Mouse (Mus musculus): ENCODE results near the gene Prmt1. TPM values are rescaled to one million over a fixed set of nuclear protein-coding genes. Genes with fewer than 3 reads are reported as not detected.
A peak's percentile ranks its signal among the peaks of the same experiment; 100 is the strongest.

Gene Prmt1
- total RNA-seq, 2 experiments from 2014 or later = 30.6 to 73.4 TPM

DNA sequence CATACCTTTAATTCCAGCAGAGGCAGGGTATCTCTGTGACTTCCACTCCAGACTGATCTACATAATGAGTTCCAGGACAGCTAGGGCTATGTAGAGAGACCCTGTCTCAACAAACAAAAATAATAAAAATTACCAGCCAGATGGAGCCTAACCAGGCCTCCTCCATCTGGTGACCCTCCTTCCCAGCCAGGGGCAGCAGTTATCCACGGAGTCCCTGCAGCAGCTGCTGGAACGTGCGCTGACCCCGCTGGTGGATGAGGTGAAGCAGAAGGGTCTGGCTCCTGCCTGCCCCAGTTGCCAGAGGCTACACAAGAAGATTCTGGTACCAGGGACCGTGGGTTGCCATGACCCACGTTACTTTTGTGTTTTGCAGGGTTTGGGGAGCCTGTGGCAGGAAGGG is 30.1 kb downstream of the Prmt1 start:
- no peak for ATAC-seq (replicated peaks; ENCODE audit: low FRiP score, poor library complexity, severe bottlenecking)

- ATAC-seq (replicated peaks; ENCODE audit: low FRiP score, poor library complexity, severe bottlenecking) = no peak
Observed at GRCm38 (mm10) chr7:44955628-44956027, 30.7 kb downstream of the Prmt1 start.

DNA sequence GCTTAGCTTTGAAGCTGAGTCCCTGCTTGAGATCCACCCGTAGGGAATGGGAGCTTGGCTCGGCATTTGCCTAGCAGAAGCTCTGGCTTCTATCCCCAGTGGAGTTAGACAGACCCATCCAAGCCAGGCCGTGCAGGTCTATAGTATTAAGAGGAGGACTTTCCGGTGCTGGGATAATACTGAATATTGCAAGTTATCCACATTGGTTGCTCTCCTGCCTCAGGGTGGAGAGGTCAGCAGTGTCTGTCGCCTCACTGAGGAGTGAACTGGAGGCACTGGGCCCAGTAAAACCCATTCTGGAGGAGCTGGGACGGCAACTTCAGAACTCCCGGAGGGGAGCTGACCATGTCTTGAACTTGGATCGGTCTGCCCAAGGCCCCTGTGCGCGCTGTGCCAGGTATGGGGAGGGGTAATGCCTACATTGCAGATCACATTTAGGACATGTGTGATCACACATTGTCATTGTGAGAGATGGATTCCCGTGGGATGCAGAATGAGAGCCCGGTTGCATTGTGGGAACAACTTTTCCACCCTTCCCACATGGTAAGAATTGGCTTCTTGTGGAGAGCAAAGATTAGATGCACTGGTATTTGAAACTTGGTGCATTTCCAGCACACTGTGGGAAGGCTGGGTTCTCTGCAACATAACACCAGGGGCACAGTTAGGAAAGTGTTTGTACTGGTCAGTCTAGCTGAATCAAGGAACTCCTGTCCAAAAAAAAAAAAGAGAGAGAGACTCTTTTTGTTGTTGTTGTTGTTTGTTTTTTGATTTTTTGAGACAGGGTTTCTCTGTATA is 32.1 kb downstream of the Prmt1 start:
- no peak for ATAC-seq (replicated peaks; ENCODE audit: low FRiP score, poor library complexity, severe bottlenecking)

DNA sequence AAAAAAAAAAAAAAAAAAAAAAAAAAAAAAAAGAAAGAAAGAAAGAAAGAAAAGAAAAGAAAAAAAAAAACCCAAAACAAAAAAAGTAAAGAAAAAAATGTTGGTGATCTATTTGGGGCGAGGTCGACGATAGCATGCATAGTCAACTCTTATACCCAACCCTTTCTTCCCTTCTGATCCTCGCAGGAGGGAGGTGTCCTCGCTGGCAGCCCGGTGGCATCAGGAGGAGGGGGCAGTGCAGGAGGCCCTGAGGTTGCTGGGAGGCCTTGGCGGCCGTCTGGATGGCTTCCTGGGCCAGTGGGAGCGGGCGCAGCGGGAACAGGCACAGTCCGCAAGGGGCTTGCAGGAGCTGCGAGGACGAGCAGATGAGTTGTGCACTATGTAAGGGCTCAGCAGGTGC is 32.8 kb downstream of the Prmt1 start:
- no peak for ATAC-seq (replicated peaks; ENCODE audit: low FRiP score, poor library complexity, severe bottlenecking)

DNA sequence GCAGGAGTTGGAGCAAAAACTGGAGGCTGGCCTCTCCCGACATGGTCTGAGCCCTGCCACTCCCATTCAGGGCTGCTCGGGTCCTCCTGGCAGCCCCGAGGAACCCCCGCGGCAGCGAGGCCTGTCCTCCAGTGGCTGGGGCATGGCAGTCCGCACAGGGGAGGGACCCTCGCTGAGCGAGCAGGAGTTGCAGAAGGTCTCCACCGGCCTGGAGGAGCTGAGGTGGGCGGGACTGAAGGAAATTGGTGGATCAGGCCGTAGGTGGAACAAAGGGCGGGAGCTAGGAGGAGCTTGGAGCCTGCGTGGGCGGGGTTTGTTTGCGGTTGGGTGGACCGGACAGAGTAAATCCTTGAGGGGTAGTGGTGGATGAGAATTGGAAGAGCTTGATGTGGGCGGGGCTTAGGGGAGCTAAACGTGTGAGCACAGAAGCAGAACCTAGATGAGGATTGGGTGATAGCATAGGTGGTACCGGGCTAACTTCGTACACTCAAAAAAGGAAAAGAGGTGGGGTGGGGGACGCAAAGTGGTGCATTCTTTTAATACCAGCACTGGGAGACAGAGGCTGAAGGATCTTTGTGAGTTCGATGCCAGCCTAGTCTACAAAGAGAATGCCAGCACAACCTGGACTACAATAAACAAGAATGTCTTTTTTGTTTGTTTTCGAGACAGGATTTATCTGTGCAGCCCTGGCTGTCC is 33.6 kb downstream of the Prmt1 start:
- ATAC-seq (replicated peaks; ENCODE audit: low FRiP score, poor library complexity, severe bottlenecking) = peak; percentile 82

GRCm38 (mm10) chr7:44951960-44952359 is 34.4 kb downstream of the Prmt1 start:
- peak; percentile 85 for ATAC-seq (replicated peaks; ENCODE audit: low FRiP score, poor library complexity, severe bottlenecking)

DNA sequence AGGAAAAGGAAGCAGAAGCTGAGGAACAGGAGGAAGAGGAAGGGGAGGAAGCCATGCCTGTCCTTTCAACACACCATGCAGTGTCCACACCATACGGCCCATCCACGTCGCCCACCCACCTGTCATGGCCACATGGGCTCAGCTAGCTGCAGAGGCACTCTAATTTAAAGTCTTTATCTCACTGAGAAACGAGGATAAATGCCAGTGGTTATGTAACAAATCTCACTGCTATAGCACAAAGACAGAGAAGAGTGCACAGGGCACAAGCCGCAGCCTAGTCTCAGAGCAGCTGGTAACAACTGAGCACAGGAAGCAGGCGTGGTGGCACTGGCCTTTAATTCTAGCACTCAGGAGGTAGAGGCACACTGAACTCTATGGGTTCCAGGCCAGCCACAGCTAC is 36.4 kb downstream of the Prmt1 start:
- ATAC-seq (replicated peaks; ENCODE audit: low FRiP score, poor library complexity, severe bottlenecking) = no peak

DNA sequence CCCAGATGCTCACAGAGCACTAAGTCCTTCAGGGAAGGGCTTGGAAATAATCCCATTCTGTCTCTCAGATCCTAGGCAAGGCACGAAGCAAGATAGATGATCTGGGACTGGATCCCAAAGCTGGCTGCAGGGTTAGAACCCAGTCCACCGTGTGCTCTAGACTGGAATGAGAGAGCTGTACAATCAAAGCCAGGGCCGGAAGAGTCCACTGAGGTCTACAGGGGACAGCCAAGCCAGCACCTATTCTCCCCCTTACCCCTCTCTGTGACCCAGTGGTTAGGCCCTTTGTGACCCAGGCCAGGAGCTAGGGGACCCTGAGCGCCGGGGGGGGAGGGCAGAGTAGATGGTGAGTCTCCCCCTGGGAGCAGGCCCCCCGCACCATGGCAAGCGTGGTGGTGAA is 43.5 kb downstream of the Prmt1 start, which contains the start of gene Tsks:
Gene Tsks, plus strand, starts transcription at position 301 of the 400 bp plus-strand sequence.
- no peak for ATAC-seq (replicated peaks; ENCODE audit: low FRiP score, poor library complexity, severe bottlenecking)

- no peak for ATAC-seq (replicated peaks; ENCODE audit: low FRiP score, poor library complexity, severe bottlenecking)
Observed at GRCm38 (mm10) chr7:44938680-44939079, 47.7 kb downstream of the Prmt1 start.

DNA sequence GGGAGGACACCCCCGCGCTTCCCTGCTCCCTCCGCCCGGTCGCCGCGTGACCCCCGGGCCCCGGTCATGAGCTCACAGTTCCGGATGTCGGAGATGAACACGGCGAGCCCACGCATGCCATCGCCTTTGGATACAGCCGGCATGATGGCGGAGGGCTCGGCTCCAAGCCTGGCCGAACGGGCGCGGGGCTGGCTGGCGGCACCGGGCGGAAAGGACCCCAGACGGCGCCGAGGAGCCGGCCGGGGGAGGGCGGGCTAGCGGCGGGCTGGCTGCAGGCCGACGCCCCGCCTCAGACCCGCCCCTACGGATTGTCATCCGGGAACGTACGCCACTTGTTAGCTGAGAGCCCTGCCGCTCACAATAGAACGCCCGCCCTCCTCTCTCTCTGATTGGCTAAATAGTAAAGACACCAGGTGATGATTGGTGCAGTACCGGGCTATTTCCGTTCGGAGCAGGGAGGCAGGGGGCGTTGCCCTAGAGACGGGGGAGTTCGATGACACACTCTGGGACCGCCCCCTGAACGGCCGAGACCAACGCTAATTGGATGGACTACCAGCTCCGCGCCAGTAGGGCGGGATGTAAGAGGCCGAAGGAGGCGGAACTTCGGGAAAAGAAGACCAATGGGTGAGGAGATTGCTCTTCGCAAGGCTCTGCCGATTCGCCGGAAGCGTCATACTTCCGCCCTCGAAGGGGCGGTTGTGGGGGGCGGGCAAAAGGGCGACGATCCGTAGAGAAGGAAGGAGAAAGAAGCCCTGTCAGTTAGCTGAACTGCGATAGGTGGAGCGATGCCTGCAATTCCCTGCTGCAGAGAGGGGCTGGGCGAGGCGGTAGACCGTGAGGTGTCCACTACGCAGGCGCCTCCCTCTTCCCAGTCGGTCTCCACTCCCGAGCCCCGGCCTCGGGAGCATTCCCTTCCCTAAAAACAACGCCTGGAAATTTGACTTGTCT is 56.9 kb downstream of the Prmt1 start, which contains the start of gene Ap2a1:
Gene Ap2a1, minus strand, starts transcription at position 293 of the 948 bp plus-strand sequence.
- ATAC-seq (replicated peaks; ENCODE audit: low FRiP score, poor library complexity, severe bottlenecking) = peak; percentile 88

DNA sequence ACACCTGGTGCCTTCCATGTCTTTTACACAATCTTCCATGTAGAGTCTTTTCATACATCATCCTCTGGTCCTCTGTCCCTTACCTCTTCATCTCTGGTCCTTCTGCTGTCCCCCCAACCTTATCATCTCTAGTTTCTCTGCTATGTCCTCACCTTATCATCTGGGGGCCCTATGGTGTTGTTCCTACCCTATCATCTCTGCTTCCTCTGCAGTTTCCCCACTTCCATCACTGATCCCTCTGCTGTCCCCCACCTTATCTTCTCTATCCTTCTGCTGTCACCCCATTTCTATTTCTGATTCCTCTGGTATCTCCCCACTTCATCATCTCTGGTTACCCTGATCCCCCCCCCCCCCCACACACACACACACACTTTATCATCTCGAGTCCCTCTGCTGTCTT is 57.8 kb downstream of the Prmt1 start:
- ATAC-seq (replicated peaks; ENCODE audit: low FRiP score, poor library complexity, severe bottlenecking) = no peak

Other genes starting within 250 kb of the Prmt1 start
Only the 30 nearest of the 35 such genes appear.
- 10.4 and 14.4 TPM in 2 replicates for gene Nup62, start 170.5 kb downstream of the Prmt1 start, total RNA-seq (2015; ENCODE audit: low replicate concordance)
- 21.7 and 21.9 TPM in 2 replicates for gene Nup62, start 170.5 kb downstream of the Prmt1 start, total RNA-seq (2017; ENCODE audit: low replicate concordance)
- 0.84 TPM in 1 of 2 replicates, not detected in the other for gene Il4i1, start 170.2 kb downstream of the Prmt1 start, total RNA-seq (2015; ENCODE audit: low replicate concordance)
- 0.09 TPM in 1 of 2 replicates, not detected in the other for gene Il4i1, start 170.2 kb downstream of the Prmt1 start, total RNA-seq (2017; ENCODE audit: low replicate concordance)
- gene Atf5, start 169.9 kb downstream of the Prmt1 start, total RNA-seq (2015; ENCODE audit: low replicate concordance) = 1.3 and 1.9 TPM in 2 replicates
- 2.1 and 2.5 TPM in 2 replicates for gene Atf5, start 169.9 kb downstream of the Prmt1 start, total RNA-seq (2017; ENCODE audit: low replicate concordance)
- 6.5 and 7.1 TPM in 2 replicates for gene Akt1s1, start 137.6 kb downstream of the Prmt1 start, total RNA-seq (2015; ENCODE audit: low replicate concordance)
- 19.7 and 43.3 TPM in 2 replicates for gene Akt1s1, start 137.6 kb downstream of the Prmt1 start, total RNA-seq (2017; ENCODE audit: low replicate concordance)
- 15.8 and 21.3 TPM in 2 replicates for gene Tbc1d17, start 137.5 kb downstream of the Prmt1 start, total RNA-seq (2015; ENCODE audit: low replicate concordance)
- gene Tbc1d17, start 137.5 kb downstream of the Prmt1 start, total RNA-seq (2017; ENCODE audit: low replicate concordance) = 33.6 and 77.5 TPM in 2 replicates
- gene Pnkp, start 129.4 kb downstream of the Prmt1 start, total RNA-seq (2015; ENCODE audit: low replicate concordance) = 17.3 and 43.3 TPM in 2 replicates
- 26.8 and 32.5 TPM in 2 replicates for gene Pnkp, start 129.4 kb downstream of the Prmt1 start, total RNA-seq (2017; ENCODE audit: low replicate concordance)
- 6.9 and 8.1 TPM in 2 replicates for gene Ptov1, start 116.8 kb downstream of the Prmt1 start, total RNA-seq (2015; ENCODE audit: low replicate concordance)
- gene Ptov1, start 116.8 kb downstream of the Prmt1 start, total RNA-seq (2017; ENCODE audit: low replicate concordance) = 8.8 and 12.1 TPM in 2 replicates
- gene Med25, start 93.9 kb downstream of the Prmt1 start, total RNA-seq (2015; ENCODE audit: low replicate concordance) = 6.5 and 8.4 TPM in 2 replicates
- gene Med25, start 93.9 kb downstream of the Prmt1 start, total RNA-seq (2017; ENCODE audit: low replicate concordance) = 3.2 and 5.3 TPM in 2 replicates
- 1.3 TPM in 1 of 2 replicates, not detected in the other for gene Fuz, start 90.5 kb downstream of the Prmt1 start, total RNA-seq (2015; ENCODE audit: low replicate concordance)
- gene Fuz, start 90.5 kb downstream of the Prmt1 start, total RNA-seq (2017; ENCODE audit: low replicate concordance) = 2.2 and 4.3 TPM in 2 replicates
- gene Ap2a1, start 57.1 kb downstream of the Prmt1 start, total RNA-seq (2015; ENCODE audit: low replicate concordance) = 29.4 and 43.1 TPM in 2 replicates
- gene Ap2a1, start 57.1 kb downstream of the Prmt1 start, total RNA-seq (2017; ENCODE audit: low replicate concordance) = 27.5 and 36.0 TPM in 2 replicates
- gene Tsks, start 43.4 kb downstream of the Prmt1 start, total RNA-seq (2015; ENCODE audit: low replicate concordance) = not detected in 2 replicates
- not detected in 2 replicates for gene Tsks, start 43.4 kb downstream of the Prmt1 start, total RNA-seq (2017; ENCODE audit: low replicate concordance)
- gene Cpt1c, start 11.7 kb downstream of the Prmt1 start, total RNA-seq (2015; ENCODE audit: low replicate concordance) = 0.19 and 1.5 TPM in 2 replicates
- gene Cpt1c, start 11.7 kb downstream of the Prmt1 start, total RNA-seq (2017; ENCODE audit: low replicate concordance) = 0.28 and 0.51 TPM in 2 replicates
- 15.5 and 24.2 TPM in 2 replicates for gene Irf3, start 11.1 kb upstream of the Prmt1 start, total RNA-seq (2015; ENCODE audit: low replicate concordance)
- 17.0 and 34.1 TPM in 2 replicates for gene Irf3, start 11.1 kb upstream of the Prmt1 start, total RNA-seq (2017; ENCODE audit: low replicate concordance)
- gene Bcl2l12, start 12.1 kb upstream of the Prmt1 start, total RNA-seq (2015; ENCODE audit: low replicate concordance) = 2.9 and 9.6 TPM in 2 replicates
- 1.3 and 2.5 TPM in 2 replicates for gene Bcl2l12, start 12.1 kb upstream of the Prmt1 start, total RNA-seq (2017; ENCODE audit: low replicate concordance)
- 7.9 and 10.7 TPM in 2 replicates for gene Scaf1, start 29.8 kb upstream of the Prmt1 start, total RNA-seq (2015; ENCODE audit: low replicate concordance)
- 9.8 and 10.0 TPM in 2 replicates for gene Scaf1, start 29.8 kb upstream of the Prmt1 start, total RNA-seq (2017; ENCODE audit: low replicate concordance)
- gene Rras, start 31.4 kb upstream of the Prmt1 start, total RNA-seq (2015; ENCODE audit: low replicate concordance) = 7.5 and 10.8 TPM in 2 replicates
- gene Rras, start 31.4 kb upstream of the Prmt1 start, total RNA-seq (2017; ENCODE audit: low replicate concordance) = 0.60 TPM in 1 of 2 replicates, not detected in the other
- 3.3 and 6.1 TPM in 2 replicates for gene Prr12, start 66.3 kb upstream of the Prmt1 start, total RNA-seq (2015; ENCODE audit: low replicate concordance)
- gene Prr12, start 66.3 kb upstream of the Prmt1 start, total RNA-seq (2017; ENCODE audit: low replicate concordance) = 0.60 and 0.70 TPM in 2 replicates
- gene Nosip, start 75.9 kb upstream of the Prmt1 start, total RNA-seq (2015; ENCODE audit: low replicate concordance) = 10.4 and 20.7 TPM in 2 replicates
- 15.5 and 22.2 TPM in 2 replicates for gene Nosip, start 75.9 kb upstream of the Prmt1 start, total RNA-seq (2017; ENCODE audit: low replicate concordance)
- gene Prrg2, start 76.1 kb upstream of the Prmt1 start, total RNA-seq (2015; ENCODE audit: low replicate concordance) = 1.3 and 5.2 TPM in 2 replicates
- gene Prrg2, start 76.1 kb upstream of the Prmt1 start, total RNA-seq (2017; ENCODE audit: low replicate concordance) = 0.34 and 7.0 TPM in 2 replicates
- 1.3 and 2.5 TPM in 2 replicates for gene Rcn3, start 105.7 kb upstream of the Prmt1 start, total RNA-seq (2015; ENCODE audit: low replicate concordance)
- gene Rcn3, start 105.7 kb upstream of the Prmt1 start, total RNA-seq (2017; ENCODE audit: low replicate concordance) = 6.7 and 7.5 TPM in 2 replicates
- gene Fcgrt, start 117.3 kb upstream of the Prmt1 start, total RNA-seq (2015; ENCODE audit: low replicate concordance) = 2.5 and 7.3 TPM in 2 replicates
- 10.3 and 11.4 TPM in 2 replicates for gene Fcgrt, start 117.3 kb upstream of the Prmt1 start, total RNA-seq (2017; ENCODE audit: low replicate concordance)
- gene Rps11, start 137.9 kb upstream of the Prmt1 start, total RNA-seq (2015; ENCODE audit: low replicate concordance) = 604 and 677 TPM in 2 replicates
- 233 and 238 TPM in 2 replicates for gene Rps11, start 137.9 kb upstream of the Prmt1 start, total RNA-seq (2017; ENCODE audit: low replicate concordance)
- 517 and 725 TPM in 2 replicates for gene Rpl13a, start 142.2 kb upstream of the Prmt1 start, total RNA-seq (2015; ENCODE audit: low replicate concordance)
- 475 and 688 TPM in 2 replicates for gene Rpl13a, start 142.2 kb upstream of the Prmt1 start, total RNA-seq (2017; ENCODE audit: low replicate concordance)
- gene Gm45713, start 149.7 kb upstream of the Prmt1 start, total RNA-seq (2015; ENCODE audit: low replicate concordance) = not detected in 2 replicates
- gene Gm45713, start 149.7 kb upstream of the Prmt1 start, total RNA-seq (2017; ENCODE audit: low replicate concordance) = not detected in 2 replicates
- 1.3 and 3.8 TPM in 2 replicates for gene Flt3l, start 149.9 kb upstream of the Prmt1 start, total RNA-seq (2015; ENCODE audit: low replicate concordance)
- 2.6 and 3.6 TPM in 2 replicates for gene Flt3l, start 149.9 kb upstream of the Prmt1 start, total RNA-seq (2017; ENCODE audit: low replicate concordance)
- gene Pih1d1, start 167.7 kb upstream of the Prmt1 start, total RNA-seq (2015; ENCODE audit: low replicate concordance) = 33.4 and 59.6 TPM in 2 replicates
- gene Pih1d1, start 167.7 kb upstream of the Prmt1 start, total RNA-seq (2017; ENCODE audit: low replicate concordance) = 2.7 and 15.8 TPM in 2 replicates
- gene Aldh16a1, start 168.0 kb upstream of the Prmt1 start, total RNA-seq (2015; ENCODE audit: low replicate concordance) = 10.2 and 12.7 TPM in 2 replicates
- gene Aldh16a1, start 168.0 kb upstream of the Prmt1 start, total RNA-seq (2017; ENCODE audit: low replicate concordance) = 6.3 and 10.3 TPM in 2 replicates
- gene Slc17a7, start 177.4 kb upstream of the Prmt1 start, total RNA-seq (2015; ENCODE audit: low replicate concordance) = not detected in 2 replicates
- 0.28 TPM in 1 of 2 replicates, not detected in the other for gene Slc17a7, start 177.4 kb upstream of the Prmt1 start, total RNA-seq (2017; ENCODE audit: low replicate concordance)
- not detected in 2 replicates for gene Gfy, start 193.0 kb upstream of the Prmt1 start, total RNA-seq (2015; ENCODE audit: low replicate concordance)
- not detected in 2 replicates for gene Gfy, start 193.0 kb upstream of the Prmt1 start, total RNA-seq (2017; ENCODE audit: low replicate concordance)
- not detected in 2 replicates for gene Pth2, start 194.4 kb upstream of the Prmt1 start, total RNA-seq (2015; ENCODE audit: low replicate concordance)
- gene Pth2, start 194.4 kb upstream of the Prmt1 start, total RNA-seq (2017; ENCODE audit: low replicate concordance) = not detected in 2 replicates